8 mouse cellular contexts compared by ENCODE assay signal in genomic region chr1:95451755-95452154, GRCm38 (mm10).
DNase-seq lines count a peak whose midpoint lies in the region; ATAC-seq and TF ChIP-seq lines count a peak whose summit lies in the region.
"Not testable (repeated sequence)": the region's sequence is repeated elsewhere in the genome, so short reads cannot be mapped to it uniquely, and the experiment has no call there.

No protein-coding gene starts in this region.

- not testable (repeated sequence) for H3K4me1 ChIP-seq in ES-E14 (ENCODE audit: control insufficient read depth in 2 of 2, insufficient read depth in 2 of 2, low read length in 2 of 2, poor library complexity in 1 of 2); forebrain, embryonic 13.5 days; heart, embryonic 15.5 days (replicated peaks); liver, embryonic 11.5 days (replicated peaks; ENCODE audit: control insufficient read depth, insufficient read depth, low read length); stomach, postnatal 0 days (replicated peaks; ENCODE audit: control insufficient read depth, insufficient read depth)

- peak overlapping the region; percentile 57; the same call in 1 of the 2 replicates for H3K27ac ChIP-seq in ES-E14 (ENCODE audit: insufficient read depth, low read depth, low read length, poor library complexity, severe bottlenecking)
- H3K27ac ChIP-seq in forebrain, embryonic 13.5 days; heart, embryonic 15.5 days; liver, embryonic 11.5 days (ENCODE audit: low read depth, low read length); stomach, postnatal 0 days (replicated peaks): not testable (repeated sequence)

- not testable (repeated sequence) for H3K4me3 ChIP-seq in ES-E14 (ENCODE audit: insufficient read depth in 1 of 2, low read depth in 1 of 2, low read length in 2 of 2, poor library complexity in 1 of 2, severe bottlenecking in 1 of 2); forebrain, embryonic 13.5 days; heart, embryonic 15.5 days; liver, embryonic 11.5 days (ENCODE audit: low read depth, low read length); stomach, postnatal 0 days (ENCODE audit: low read depth, low read length)

- not testable (repeated sequence) for H3K27me3 ChIP-seq in forebrain, embryonic 13.5 days; heart, embryonic 15.5 days; liver, embryonic 11.5 days (replicated peaks; ENCODE audit: control insufficient read depth, insufficient read depth, low read length); stomach, postnatal 0 days (ENCODE audit: control insufficient read depth, insufficient read depth, low read length)

- in situ Hi-C loops in ES-E14 (cut with MboI; ENCODE audit: low sequenced_read_pairs in 2 of 2, unreplicated experiment in 2 of 2): not testable (repeated sequence)

- H3K9ac ChIP-seq in ES-E14 (ENCODE audit: insufficient read depth, low read depth, low read length, poor library complexity, severe bottlenecking); forebrain, embryonic 13.5 days; heart, embryonic 15.5 days; liver, embryonic 11.5 days (ENCODE audit: low read depth, low read length); stomach, postnatal 0 days (ENCODE audit: low read length): not testable (repeated sequence)

- TF ChIP-seq CTCF in stomach, postnatal 0 days (IDR thresholded peaks at IDR 0.05; ENCODE audit: low read depth): not testable (repeated sequence)

- not testable (repeated sequence) for H3K9me3 ChIP-seq in ES-E14 (ENCODE audit: control insufficient read depth, insufficient read depth, low read depth, low read length); forebrain, embryonic 13.5 days (replicated peaks); heart, embryonic 15.5 days (replicated peaks); liver, embryonic 11.5 days (ENCODE audit: control insufficient read depth, low read length); stomach, postnatal 0 days (ENCODE audit: control insufficient read depth, low read length)

- TF ChIP-seq EP300 in stomach, postnatal 0 days (optimal IDR thresholded peaks at IDR 0.05): not testable (repeated sequence)

- H3K4me2 ChIP-seq in forebrain, embryonic 13.5 days; heart, embryonic 15.5 days; liver, embryonic 11.5 days; stomach, postnatal 0 days (replicated peaks; ENCODE audit: low read depth): not testable (repeated sequence)

- WGBS in forebrain, embryonic 13.5 days: 79% methylated on average over 6 of the region's 6 CpGs
- WGBS in heart, embryonic 15.5 days: 74% methylated on average over 6 of the region's 6 CpGs
- 76% methylated on average over 6 of the region's 6 CpGs for WGBS in liver, embryonic 11.5 days
- 86% methylated on average over 6 of the region's 6 CpGs for WGBS in stomach, postnatal 0 days

- H3K36me3 ChIP-seq in ES-E14 (ENCODE audit: control insufficient read depth, insufficient read depth, low read length, poor library complexity, severe bottlenecking); forebrain, embryonic 13.5 days (ENCODE audit: poor library complexity, severe bottlenecking); heart, embryonic 15.5 days; liver, embryonic 11.5 days (ENCODE audit: control insufficient read depth, insufficient read depth, low read length); stomach, postnatal 0 days (ENCODE audit: control insufficient read depth, insufficient read depth, low read length): not testable (repeated sequence)

- DNase-seq in ES-E14 (ENCODE audit: low read depth, low spot score): peak; percentile 80
- DNase-seq in cerebellum, adult 11 months: peak; percentile 46
- peak; percentile 44 to 67 for DNase-seq in kidney, postnatal 36 days
- DNase-seq in liver, embryonic 11.5 days (ENCODE audit: low spot score): peak; percentile 99
- DNase-seq in naive thymus-derived CD4-positive, alpha-beta T cell, adult 2 months (ENCODE audit: low read depth): peak; percentile 76
- peak; percentile 82 for DNase-seq in stomach, postnatal 0 days (ENCODE audit: low spot score)

- ATAC-seq in forebrain, embryonic 13.5 days: peak; percentile 82
- ATAC-seq in heart, embryonic 15.5 days (replicated peaks; ENCODE audit: insufficient number of reproducible peaks, insufficient read depth, low FRiP score, low read depth): peak; percentile 80; the same call in 1 of the 2 replicates
- peak; percentile 83 for ATAC-seq in liver, embryonic 11.5 days (replicated peaks; ENCODE audit: low FRiP score)
- peak; percentile 92 for ATAC-seq in stomach, postnatal 0 days (ENCODE audit: low FRiP score, low TSS enrichment)

Comparison
In these comparisons a context has a peak if more than half of its experiments do, and no peak if none do; other contexts are left out.
1. DNase-seq: peak in every context shown above with its lines; median percentile 99 in liver, embryonic 11.5 days; 82 in stomach, postnatal 0 days; 80 in ES-E14; 76 in naive thymus-derived CD4-positive, alpha-beta T cell, adult 2 months; 56 in kidney, postnatal 36 days; 46 in cerebellum, adult 11 months.